Mouse (Mus musculus) G1E (cell line): ENCODE measurements at regions not wholly inside any gene's neighbourhood (a gene's known extent, or its start where the extent isn't known, plus 50 kb on each side); places are given as distances from the start of the nearest gene placed in this dataset.
"Not testable (repeated sequence)": the region's sequence is repeated elsewhere in the genome, so short reads cannot be mapped to it uniquely, and the experiment has no call there.

Source experiments
- CTCF ChIP-seq: IDR thresholded peaks from 2 replicates; pipeline ENCODE4 v1.5.1; 2012; ENCODE audit warnings: low read depth, low read length, inconsistent platforms, mixed read lengths
- GATA1 ChIP-seq: IDR thresholded peaks from 2 replicates; pipeline ENCODE4 v1.6.1; 2012; ENCODE audit warnings: borderline replicate concordance, low read length, inconsistent platforms, mixed read lengths
- GATA2 ChIP-seq: IDR thresholded peaks from 2 replicates; pipeline ENCODE4 v1.6.1; 2012; ENCODE audit warnings: low read depth, low read length, inconsistent platforms, borderline replicate concordance
- POLR2AphosphoS5 ChIP-seq: IDR thresholded peaks from 2 replicates; pipeline ENCODE4 v1.6.1; 2012; ENCODE audit warnings: low read depth, low read length, inconsistent platforms; ENCODE audit not compliant: insufficient replicate concordance
- TAL1 ChIP-seq: conservative IDR thresholded peaks from 2 replicates; pipeline ENCODE4 v1.6.1; 2012; ENCODE audit warnings: low read depth, low read length, inconsistent platforms, mixed read lengths

DNA sequence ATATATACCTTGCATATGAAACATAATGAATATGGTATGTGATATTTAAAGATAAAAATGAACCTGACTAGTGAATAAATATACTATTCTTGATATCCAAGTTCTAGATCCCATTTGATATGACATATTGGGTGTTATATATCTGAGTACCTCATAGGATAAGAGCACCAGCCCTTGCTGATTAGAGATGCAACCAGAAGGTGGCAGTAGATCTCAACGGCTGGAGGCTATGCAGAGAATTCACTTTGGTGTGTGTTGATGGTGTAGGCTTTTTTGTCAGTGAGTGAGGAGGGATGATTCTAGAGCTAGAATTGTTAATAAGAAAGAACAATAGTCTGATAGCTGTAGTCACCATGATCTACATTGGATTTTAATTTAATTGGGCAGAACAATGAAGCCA is 729.2 kb upstream of the Olfr1507 start:
- TF ChIP-seq CTCF, TAL1, GATA1, POLR2AphosphoS5, GATA2: not testable (repeated sequence)
